Mouse (Mus musculus) 3134 (cell line): ENCODE results near the gene Nudt2.

Source experiments
- DNase-seq: peaks from one replicate; pipeline ENCODE4 v3.0.0-alpha.2; 2011; ENCODE audit warnings: low spot score; ENCODE audit not compliant: insufficient read length; ENCODE audit errors: extremely low read depth

Gene Nudt2

DNA sequence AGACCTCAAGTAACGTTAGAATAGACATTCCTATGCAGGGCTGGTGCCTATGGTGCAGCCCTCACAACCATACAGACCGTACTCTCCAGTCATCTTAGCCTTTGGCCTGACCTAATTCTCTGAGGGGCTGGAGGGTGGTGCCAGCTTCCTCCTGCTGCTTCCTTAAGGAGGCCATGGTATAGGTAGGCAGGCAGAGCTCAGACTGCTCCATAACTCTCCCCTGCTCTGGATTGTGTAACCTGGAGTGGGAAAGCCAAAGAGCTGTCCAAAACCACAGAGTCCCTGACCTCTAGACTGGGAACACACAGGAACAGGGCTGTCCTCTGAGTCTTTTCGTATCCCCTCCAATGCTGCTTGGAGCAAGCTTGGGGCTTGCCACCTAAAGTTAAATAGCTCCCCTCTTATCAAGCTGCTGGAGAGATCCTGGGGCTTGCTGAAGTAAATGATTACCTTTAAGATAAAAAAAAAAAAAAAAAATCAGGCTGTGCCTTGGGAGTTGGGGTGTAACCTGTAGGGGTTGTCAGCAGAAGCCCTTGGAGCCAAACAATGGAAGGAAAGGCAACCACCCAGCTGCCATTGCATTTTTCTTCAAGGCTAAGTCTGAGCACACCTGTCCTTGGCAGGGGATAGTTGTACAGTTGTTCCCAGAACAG lies 28.6 kb downstream of the Nudt2 start:
- no peak for DNase-seq

DNA sequence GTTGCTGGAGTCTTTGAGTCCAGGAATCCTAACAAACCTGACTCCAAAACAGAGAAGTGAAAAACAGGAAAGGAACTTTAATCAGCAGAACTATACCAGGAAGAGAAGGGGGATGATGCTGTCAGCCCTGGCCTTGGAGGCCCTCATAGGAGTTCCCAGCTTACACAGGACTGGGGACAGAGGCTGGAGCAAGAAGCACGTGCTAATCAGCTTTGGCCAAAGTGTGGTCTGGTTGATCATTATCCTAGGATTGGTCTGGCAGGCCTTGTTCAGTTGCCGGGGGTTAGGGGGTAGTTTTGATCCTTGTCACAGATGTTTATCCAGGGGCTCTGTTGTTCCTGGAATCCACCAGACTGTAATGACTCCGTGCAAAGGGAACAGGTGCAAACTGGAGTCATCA lies 29.4 kb downstream of the Nudt2 start:
- no peak for DNase-seq

- no peak for DNase-seq
These were observed 30.1 kb downstream of the Nudt2 start for GRCm38 (mm10) chr4:41495076-41495475.

- no peak for DNase-seq
These were observed 30.9 kb downstream of the Nudt2 start for GRCm38 (mm10) chr4:41495850-41496249.

GRCm38 (mm10) chr4:41497046-41497445 lies 32.1 kb downstream of the Nudt2 start:
- no peak for DNase-seq

- no peak for DNase-seq
These were observed 32.6 kb downstream of the Nudt2 start for GRCm38 (mm10) chr4:41497579-41497978.

DNA sequence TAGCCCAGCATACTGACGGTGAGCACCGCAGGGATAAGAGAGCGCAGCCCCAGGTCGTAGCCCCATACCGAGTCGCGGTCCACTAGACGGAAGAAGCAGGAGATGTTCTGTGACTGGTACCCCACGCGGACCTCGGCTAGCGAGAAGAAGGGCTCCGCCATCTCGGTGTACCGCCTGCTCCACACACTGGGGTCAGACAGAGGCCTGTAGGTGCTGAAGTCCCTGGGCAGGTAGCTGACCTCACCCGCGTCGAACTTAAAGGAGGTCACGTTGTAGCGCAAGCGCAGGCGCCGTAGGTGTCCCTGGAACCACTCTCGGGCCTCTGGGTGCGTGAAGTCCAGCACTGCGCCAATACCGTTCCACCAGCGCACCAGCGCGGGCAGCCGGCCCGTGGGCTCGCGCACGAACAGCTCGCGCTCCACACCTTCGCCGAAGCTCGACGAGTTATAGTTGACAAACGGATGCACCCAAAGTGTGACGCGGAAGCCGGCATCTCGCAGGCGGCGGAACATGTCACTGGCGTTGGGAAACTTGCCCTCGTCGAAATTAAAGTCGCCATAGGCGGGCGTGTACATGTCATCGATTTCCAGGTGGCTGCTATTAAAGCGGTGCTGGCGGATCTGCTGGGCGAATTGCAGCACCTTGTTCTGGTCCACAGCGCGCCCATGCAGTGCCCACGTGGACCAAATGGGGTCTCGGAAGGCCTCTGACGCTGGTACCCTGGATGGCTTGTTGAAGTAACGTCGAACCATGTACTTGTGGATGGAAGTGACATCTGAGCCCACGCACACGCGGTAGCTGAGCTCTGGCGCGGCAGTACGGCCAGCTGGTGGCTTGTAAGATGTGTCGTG lies 33.3 kb downstream of the Nudt2 start:
- DNase-seq: no peak

DNA sequence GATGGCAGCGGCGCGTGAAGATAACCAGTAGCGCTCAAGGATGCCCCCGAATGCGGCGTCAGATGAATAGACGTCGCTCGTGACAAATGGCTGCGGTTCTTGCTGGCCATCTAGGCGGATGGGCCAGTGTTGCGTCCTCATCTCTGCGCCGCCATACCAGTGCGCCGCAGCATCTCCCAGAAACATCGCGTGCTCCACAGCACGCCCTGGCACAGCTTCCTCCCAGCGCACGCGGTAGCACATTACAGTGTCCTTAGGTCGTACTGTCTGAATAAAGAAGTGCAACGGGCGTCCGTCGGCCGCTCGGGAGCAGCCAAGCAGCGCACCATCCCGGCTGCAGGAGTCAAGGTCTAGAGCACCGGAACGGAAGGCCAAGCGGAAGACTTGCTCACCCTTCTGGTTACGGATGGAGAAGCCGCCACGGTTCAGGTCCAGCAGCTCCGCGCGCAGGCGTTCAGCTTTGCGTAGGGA lies 34.0 kb downstream of the Nudt2 start:
- DNase-seq: no peak

- DNase-seq: no peak
These were observed 34.7 kb downstream of the Nudt2 start for GRCm38 (mm10) chr4:41499619-41500018.

DNA sequence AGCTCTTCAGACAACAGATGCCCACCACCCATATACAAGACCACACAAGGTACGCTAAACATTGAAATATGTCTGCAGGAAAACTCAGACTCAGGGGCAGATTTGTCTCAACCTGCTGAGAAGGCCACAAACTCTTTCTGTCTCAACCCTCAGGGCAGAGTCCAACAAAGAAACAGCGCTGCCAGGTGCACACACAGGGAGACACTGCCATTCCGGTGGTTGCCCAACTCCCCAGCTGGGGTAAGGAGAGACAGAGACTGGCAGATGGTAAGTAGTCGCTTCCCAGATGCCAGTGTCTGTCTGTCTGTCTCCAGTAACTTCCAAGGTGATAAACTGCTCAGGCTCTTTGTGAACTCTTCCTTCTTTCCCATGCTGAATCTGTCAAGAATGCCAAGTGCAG lies 35.8 kb downstream of the Nudt2 start:
- DNase-seq: no peak

DNA sequence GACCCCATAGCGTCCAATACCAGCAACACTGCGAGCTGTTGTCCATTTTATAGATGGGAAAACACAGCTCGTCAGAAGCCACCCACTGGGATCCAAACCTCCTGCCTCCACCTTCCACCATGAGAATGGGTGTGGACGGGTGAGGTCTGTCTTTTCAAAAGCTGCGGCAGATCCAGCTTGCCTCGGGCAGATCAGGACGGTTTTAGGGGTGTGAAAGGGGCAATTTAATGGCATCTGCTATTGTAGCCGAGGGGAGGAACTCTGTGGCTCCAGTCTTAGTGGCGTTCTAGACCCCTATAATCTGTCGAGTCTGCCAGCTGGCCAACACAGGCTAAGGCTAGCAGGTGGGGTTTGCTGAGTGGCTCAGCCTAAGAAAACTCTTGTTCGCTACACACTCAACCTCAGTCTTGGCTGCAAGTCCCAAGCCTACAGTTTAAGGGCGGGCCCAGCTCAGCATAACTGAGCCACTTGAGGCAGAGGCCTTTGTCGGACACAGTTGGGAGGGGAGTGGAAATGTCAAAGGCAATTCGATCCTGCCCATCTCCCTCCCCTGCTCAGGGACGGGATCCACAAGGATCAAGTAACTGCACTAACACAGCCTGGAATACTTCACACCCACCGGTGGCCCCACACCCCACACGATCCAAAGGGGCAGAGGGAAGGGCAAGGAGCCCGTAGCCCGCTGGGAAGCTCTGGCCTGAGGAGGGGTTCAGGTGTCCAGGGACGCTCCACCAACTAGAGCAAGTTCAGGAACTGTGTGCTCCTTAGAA lies 37.4 kb downstream of the Nudt2 start:
- no peak for DNase-seq

GRCm38 (mm10) chr4:41502986-41503412 lies 38.0 kb downstream of the Nudt2 start, which contains the start of gene AI464131:
AI464131 (minus strand) TSS chr4:41503076.
- DNase-seq: peak; percentile 97

DNA sequence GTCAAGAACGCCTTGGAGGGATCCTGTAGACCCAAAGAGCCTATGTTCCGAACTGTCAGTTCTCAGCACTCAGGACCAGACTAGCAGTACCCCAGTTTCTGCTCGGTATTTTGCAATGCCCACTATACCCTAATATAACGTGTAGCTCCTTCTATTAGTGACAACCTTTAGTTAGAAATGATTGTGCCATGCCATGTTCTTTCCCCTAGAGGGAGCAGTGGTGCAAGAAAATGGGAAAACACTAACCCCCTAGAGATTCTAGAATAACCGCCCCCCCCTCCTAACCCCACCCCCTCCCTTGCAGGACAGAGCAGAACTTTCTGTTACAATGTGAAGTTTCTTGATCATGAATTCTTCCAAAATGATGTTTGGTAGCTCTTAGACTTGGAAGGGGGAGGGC lies 39.4 kb downstream of the Nudt2 start:
- no peak for DNase-seq

- DNase-seq: no peak
These were observed 40.2 kb downstream of the Nudt2 start for GRCm38 (mm10) chr4:41505131-41505551.

DNA sequence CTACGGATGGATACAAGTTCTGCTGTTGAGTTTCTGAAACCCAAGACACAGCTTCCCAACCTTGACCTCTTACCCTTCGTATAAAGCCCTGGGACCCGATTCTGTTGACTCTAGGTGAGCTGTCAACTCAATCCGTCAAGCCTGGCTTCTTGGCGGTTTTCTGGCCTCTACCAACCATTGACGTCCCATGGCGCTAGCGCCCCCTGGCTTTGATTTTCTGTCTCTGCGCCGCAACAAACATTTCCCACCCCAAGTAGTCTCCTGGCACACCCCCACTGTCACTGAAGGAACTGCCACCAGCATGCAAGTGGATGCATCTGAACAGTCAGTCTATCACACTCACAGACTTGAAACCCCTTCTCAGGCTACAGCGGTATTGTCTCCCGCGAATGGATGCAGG lies 41.2 kb downstream of the Nudt2 start:
- DNase-seq: no peak

DNA sequence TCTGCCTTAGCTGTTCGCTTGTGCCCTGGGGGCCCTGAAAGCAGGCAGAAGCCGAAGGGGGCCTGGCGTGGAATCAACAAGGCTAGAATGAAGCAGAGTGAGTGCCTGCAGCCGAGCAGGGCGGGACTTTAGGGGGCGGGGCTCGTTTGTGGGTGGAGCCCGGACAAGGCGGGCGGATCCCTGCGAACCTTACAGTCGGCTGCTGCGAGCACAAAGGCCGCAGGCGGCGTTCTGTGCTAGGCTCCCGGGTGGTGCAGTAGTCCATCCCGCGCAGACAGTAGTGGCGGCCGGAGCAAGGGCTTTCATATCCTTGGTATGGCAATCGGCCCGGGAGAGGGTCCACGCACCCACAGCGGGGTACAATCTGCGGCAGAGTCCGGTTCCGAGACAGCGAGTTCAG lies 42.0 kb downstream of the Nudt2 start:
- no peak for DNase-seq

DNA sequence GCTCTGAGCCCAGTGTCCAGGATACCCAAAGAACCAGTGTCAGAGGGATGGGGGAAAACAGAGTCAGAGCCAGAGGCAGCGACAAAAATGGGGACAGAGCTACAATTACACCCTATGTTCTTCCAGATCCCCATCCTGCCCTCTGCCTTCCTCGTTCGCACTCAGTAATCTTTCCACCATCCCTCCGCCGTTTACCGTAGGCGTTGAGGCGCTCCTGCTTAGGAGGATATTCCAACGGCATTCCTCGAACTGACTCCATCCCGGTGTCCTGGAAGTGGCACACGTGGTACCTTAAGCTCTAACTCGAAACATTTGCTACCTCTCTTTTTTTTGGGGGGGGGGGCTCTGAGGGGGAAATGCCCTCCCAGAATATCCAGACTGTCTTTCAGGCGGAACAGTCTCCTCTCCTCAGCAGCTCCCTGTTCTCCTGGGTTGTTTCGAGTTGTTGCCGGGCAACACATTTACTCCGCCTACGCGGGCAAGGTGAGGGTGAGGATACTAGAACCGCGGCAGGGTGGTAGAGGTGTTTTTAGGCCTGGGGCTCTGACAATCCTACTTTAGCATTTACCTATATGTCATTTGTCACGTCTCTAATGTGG lies 42.5 kb downstream of the Nudt2 start:
- DNase-seq: no peak

DNA sequence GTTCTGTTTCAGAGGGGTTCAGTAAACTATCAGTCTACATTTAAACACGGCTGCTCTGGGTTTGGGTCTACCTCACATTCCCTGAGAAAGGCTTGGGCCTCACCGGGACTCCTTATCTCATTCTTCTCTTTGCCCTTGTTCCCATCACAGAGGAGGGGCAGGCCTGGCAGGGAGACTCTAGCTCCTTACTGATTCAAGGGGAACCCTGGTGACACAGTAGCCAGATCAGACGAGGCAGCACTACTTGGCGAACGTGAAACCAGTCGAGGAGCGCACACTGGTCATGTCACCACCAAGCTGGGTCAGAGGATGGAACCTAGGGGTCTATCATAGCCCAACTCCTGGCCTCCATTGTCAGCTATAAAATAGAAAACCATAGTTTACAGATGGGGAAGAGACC lies 43.0 kb downstream of the Nudt2 start:
- no peak for DNase-seq

- DNase-seq: no peak
These were observed 48.4 kb downstream of the Nudt2 start for GRCm38 (mm10) chr4:41513309-41513708.

- DNase-seq: no peak
These were observed 48.8 kb downstream of the Nudt2 start for GRCm38 (mm10) chr4:41513714-41514113.

GRCm38 (mm10) chr4:41517233-41517632 lies 52.3 kb downstream of the Nudt2 start, which contains the start of gene 1110017D15Rik:
1110017D15Rik (minus strand) TSS chr4:41517333.
- DNase-seq: no peak
